In genomic region chr2:10284636-10285270, GRCm38 (mm10) we compare ENCODE assay signal across 8 mouse cellular contexts.
A peak's percentile ranks its signal among the peaks of the same experiment; 100 is the strongest.
DNase-seq lines count a peak whose midpoint lies in the region; ATAC-seq lines count a peak whose summit lies in the region.

No protein-coding gene starts in this region.

- no peak overlapping the region for H3K4me2 ChIP-seq in midbrain, embryonic 16.5 days (ENCODE audit: low read length)

- no peak for ATAC-seq in midbrain, embryonic 16.5 days
- ATAC-seq in megakaryocyte-erythroid progenitor cell, adult 5-6 weeks (replicated peaks; ENCODE audit: low FRiP score, low TSS enrichment, poor library complexity, severe bottlenecking), result no peak

- H3K27me3 ChIP-seq in midbrain, embryonic 10.5 days (ENCODE audit: low read depth, poor library complexity, severe bottlenecking), result peaks cover 83% of the 10 kb centered on the region
- H3K27me3 ChIP-seq in midbrain, embryonic 16.5 days (ENCODE audit: control insufficient read depth, insufficient read depth, low read depth, low read length), result peaks cover 23% of the 10 kb centered on the region

- no peak overlapping the region for H3K9ac ChIP-seq in midbrain, embryonic 16.5 days (ENCODE audit: low read depth, low read length)

- WGBS in midbrain, embryonic 10.5 days, result 2% methylated on average over 10 of the region's 10 CpGs
- WGBS in midbrain, embryonic 16.5 days, result 2% methylated on average over 10 of the region's 10 CpGs

- peak; percentile 82 for DNase-seq in midbrain, embryonic 10.5 days (ENCODE audit: low spot score)
- peak; percentile 56 to 69 for DNase-seq in adrenal gland, postnatal 36 days
- DNase-seq in gastrocnemius, adult 8-10 months (ENCODE audit: low spot score in 2 of 2), result peak; percentile 31 to 36
- DNase-seq in induced T-regulatory cell, adult 2 months (ENCODE audit: low read depth), result peak; percentile 4
- DNase-seq in lung, postnatal 25 days (ENCODE audit: low spot score), result peak; percentile 22
- no peak for DNase-seq in urinary bladder, adult 2 months (ENCODE audit: low spot score)

- no peaks in the 10 kb centered on the region for H3K36me3 ChIP-seq in midbrain, embryonic 10.5 days
- H3K36me3 ChIP-seq in midbrain, embryonic 16.5 days (ENCODE audit: control insufficient read depth, insufficient read depth, low read length), result no peaks in the 10 kb centered on the region

- H3K4me3 ChIP-seq in midbrain, embryonic 10.5 days, result no peak overlapping the region
- H3K4me3 ChIP-seq in midbrain, embryonic 16.5 days (ENCODE audit: low read depth, low read length), result no peak overlapping the region

- peaks cover 41% of the 10 kb centered on the region for H3K4me1 ChIP-seq in midbrain, embryonic 10.5 days
- peaks cover 4% of the 10 kb centered on the region; the same call in 1 of the 2 replicates for H3K4me1 ChIP-seq in midbrain, embryonic 16.5 days (ENCODE audit: control insufficient read depth, insufficient read depth, low read length)

- peak overlapping the region; percentile 46; the same call in 1 of the 2 replicates for H3K27ac ChIP-seq in midbrain, embryonic 10.5 days (replicated peaks)
- H3K27ac ChIP-seq in midbrain, embryonic 16.5 days (ENCODE audit: low read length), result no peak overlapping the region

- no peaks in the 10 kb centered on the region for H3K9me3 ChIP-seq in midbrain, embryonic 10.5 days (replicated peaks)
- H3K9me3 ChIP-seq in midbrain, embryonic 16.5 days (replicated peaks; ENCODE audit: control insufficient read depth, low read length, poor library complexity, severe bottlenecking), result no peaks in the 10 kb centered on the region
